Mouse (Mus musculus): ENCODE measurements around the gene Tmem131.
A peak's percentile ranks its signal among the peaks of the same experiment; 100 is the strongest.

The Tmem131 gene

DNA sequence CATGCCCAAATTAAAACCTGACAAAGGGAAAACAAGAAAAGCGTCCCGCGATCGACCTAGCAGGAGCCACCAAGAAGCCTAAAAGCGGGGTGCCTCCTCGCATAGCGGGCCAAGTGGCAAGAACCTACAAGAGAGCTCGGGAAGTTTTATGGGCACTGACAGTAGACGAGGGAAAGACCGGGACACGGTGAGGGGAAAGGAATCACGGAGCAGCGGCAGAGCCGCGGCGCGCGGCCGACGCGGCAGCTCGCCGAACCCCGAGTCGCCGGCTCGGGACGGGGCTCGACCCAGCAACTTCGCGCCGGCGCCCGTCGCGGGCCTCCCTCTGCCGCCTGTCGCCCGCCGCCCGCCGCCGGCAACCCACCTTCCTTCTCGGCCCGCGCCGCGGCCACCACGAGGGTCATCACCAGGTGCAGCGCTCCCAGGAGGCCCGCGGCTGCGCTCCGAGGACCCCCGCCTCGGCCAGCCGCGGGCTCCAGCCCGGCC lies 4.6 kb downstream of the Tmem131 start:
- DNase-seq (ENCODE audit: extremely low spot score, low spot score), result peak; percentile 64

GRCm38 (mm10) chr1:36938348-36938747 lies 5.1 kb downstream of the Tmem131 start:
- no peak for DNase-seq (ENCODE audit: extremely low spot score, low spot score)

GRCm38 (mm10) chr1:36937648-36938047 lies 5.8 kb downstream of the Tmem131 start:
- no peak for DNase-seq (ENCODE audit: extremely low spot score, low spot score)

GRCm38 (mm10) chr1:36937015-36937414 lies 6.5 kb downstream of the Tmem131 start:
- no peak for DNase-seq (ENCODE audit: extremely low spot score, low spot score)

GRCm38 (mm10) chr1:36936567-36936966 lies 6.9 kb downstream of the Tmem131 start:
- no peak for DNase-seq (ENCODE audit: extremely low spot score, low spot score)

DNA sequence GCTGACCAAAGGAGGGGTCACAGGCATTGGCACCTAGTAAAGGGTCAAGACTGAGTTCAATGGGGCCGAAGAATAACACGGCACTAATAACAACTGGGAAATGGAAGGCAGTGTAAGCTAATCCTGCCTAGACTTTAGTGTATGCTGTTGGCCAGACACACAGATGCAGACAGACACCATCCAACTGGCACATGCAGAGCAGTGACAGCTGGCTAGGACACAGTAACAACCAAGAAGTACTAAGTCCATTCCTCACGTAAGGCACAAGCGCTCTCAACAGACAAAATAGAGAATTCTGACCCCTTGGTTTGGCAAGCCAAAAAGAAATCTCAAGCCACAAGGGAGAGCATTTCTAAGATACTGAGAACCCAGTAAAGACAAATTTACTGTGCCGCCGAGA lies 8.7 kb downstream of the Tmem131 start:
- no peak for DNase-seq (ENCODE audit: extremely low spot score, low spot score)

GRCm38 (mm10) chr1:36933965-36934585 lies 9.4 kb downstream of the Tmem131 start:
- DNase-seq (ENCODE audit: extremely low spot score, low spot score), result no peak

- no peak for DNase-seq (ENCODE audit: extremely low spot score, low spot score)
Observed at GRCm38 (mm10) chr1:36932231-36932630, 11.2 kb downstream of the Tmem131 start.

- no peak for DNase-seq (ENCODE audit: extremely low spot score, low spot score)
Observed at GRCm38 (mm10) chr1:36930911-36931310, 12.6 kb downstream of the Tmem131 start.

GRCm38 (mm10) chr1:36929996-36930395 lies 13.5 kb downstream of the Tmem131 start:
- DNase-seq (ENCODE audit: extremely low spot score, low spot score), result no peak

DNA sequence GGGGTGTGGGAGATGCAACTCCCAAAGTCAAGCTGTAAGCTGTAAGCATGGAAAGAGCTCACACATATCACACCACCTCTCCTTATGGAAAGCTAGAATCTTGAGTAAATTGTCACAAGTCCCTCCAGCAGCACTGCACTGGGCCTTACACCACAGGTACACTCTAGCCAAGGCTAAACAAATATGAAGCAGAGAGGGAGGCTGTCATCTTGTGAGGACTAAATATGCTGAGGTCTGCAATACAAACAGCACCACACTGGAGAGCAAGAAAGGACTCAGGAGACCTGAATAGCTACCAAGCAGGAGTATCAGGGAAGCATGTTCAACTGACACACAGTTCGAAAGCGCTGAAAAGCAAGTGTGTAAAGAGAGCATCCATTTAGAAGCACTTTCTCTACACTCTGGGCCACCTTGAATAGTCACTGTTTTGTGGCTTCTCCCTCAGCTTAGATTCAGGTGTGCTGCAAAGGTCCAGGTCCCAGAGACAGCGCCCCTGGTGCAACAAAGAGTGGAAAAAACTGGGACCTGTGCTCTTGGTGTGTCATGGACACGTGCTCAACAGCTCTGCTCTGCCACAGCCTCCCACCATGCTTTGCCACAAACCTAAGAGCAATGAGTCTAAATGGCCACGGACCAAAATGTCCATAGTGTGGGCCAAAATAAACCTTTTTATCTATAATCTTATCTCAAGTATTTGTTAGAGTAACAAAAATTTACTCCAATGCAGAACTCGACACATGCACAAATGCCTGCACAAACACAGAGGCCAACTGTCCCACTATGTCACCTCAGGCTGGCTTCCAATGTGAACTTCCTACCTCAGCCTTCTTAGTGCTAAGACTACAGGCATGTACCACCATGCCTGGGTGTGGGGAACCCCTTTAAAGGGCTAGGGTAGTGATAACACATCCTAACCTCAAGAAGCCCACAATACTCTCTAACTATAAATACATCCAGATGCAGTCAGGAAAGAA lies 14.8 kb downstream of the Tmem131 start:
- DNase-seq (ENCODE audit: extremely low spot score, low spot score), result no peak

DNA sequence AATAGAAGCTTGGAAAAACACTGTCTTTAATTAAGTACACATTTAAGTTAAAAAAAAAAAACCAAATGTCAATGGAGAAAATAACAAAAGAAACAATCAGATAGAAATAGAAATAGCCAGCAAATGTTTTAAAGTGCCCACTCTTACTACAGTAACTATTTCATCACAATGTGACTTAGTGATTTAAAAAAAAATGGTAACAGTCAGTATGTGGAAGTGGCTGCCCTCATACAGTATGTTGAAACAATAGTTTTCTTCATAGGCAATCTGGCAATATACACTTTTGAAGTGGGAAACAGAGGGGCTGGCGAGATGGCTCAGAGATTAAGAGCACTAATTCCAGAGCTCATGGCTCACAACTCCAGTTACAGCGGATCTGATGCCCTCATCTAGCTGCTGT lies 15.9 kb downstream of the Tmem131 start:
- DNase-seq (ENCODE audit: extremely low spot score, low spot score), result no peak

DNA sequence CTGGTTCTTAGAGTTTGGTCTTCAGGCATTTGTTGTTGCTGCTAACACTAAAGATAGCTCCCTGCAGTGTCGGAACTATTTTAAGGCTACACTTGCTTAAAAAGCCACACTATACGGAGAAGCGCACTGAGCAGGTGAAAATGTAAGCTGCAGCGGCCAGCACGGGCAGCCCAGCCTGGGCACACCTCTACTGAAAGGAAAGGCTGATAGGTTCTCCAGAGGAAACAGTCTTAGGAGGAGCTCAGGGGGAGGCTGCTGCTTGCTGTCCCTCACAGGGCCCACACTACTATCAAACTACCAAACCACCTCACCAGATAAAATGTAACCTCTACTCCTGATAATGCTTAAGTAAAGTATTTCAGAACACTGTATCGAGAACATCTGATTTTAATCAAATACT lies 16.7 kb downstream of the Tmem131 start:
- DNase-seq (ENCODE audit: extremely low spot score, low spot score), result no peak

DNA sequence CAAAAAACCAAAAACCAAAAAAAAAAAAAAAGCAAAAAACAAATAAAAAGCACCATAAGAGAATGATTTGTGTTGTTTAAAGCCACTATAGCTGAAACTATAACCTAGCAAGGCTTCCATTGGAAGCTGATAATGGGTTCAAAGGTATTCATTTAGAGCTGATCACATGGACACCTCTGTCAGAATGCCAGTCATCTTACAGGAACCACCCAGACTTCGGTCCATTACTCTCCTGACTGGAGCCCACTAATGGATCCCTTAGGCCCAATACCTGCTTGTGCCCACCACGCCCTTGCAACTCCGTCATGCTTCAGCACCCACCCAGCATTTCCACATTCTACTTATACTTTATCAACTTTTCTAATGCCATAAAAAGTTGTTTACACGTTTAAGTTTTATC lies 17.2 kb downstream of the Tmem131 start:
- DNase-seq (ENCODE audit: extremely low spot score, low spot score), result no peak

- DNase-seq (ENCODE audit: extremely low spot score, low spot score), result no peak
Observed at GRCm38 (mm10) chr1:36925781-36926180, 17.7 kb downstream of the Tmem131 start.

DNA sequence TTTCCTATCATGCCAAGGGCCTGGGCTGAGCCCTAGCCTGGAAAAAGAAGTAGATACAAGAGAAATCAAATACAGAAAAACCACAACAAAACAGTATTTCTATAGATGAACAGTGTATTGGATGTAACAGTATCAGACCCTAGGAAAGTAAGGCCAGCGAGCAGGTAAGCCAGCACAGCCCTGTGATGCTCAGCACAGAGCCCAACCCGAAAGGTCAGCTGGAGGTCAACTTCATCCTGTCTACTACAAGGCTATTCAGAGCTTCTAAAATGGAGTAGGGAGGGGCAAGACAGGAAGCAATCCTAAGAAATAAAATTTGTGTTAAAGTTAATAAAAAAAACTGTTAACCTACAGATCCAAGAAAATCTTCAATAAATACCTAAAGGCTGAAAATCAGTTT lies 18.6 kb downstream of the Tmem131 start:
- DNase-seq (ENCODE audit: extremely low spot score, low spot score), result no peak

- no peak for DNase-seq (ENCODE audit: extremely low spot score, low spot score)
Observed at GRCm38 (mm10) chr1:36923911-36924310, 19.6 kb downstream of the Tmem131 start.

- no peak for DNase-seq (ENCODE audit: extremely low spot score, low spot score)
Observed at GRCm38 (mm10) chr1:36922623-36923421, 20.6 kb downstream of the Tmem131 start.

DNA sequence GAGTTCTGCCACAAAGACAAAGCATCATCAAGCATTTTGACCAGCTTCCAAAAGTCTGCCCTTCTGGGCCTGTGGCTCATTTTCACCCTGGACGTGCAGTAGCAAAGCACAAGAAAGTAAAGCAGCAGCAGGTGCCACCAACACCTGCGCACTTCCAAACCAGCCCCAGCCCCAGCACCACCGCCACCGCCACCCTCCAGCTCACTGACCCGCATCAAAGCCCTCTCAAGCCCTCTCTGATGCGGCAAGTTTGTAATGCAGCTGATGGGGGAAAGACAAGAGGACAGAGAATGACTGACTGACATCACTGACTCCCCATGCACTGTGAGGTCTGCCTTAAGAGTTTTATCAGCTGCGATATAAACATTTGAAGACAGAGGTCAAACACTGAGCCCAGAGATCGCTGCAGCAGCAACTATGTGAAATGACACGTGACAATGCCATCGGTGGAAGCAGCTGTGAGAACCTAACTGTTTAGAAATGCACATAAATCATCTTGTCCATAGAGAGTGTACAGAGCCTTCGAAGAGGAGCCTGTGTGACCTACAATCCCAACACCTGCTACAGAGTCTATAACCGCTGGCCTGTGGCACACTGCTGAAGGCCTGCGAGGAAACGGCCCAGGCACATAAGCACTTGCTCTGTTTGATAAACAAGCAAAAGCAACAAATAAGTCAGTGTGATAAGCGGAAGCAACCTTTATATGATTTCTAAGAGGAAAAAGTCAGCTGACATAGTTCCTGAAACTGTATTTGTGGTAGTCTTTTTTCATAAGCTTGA lies 21.7 kb downstream of the Tmem131 start:
- DNase-seq (ENCODE audit: extremely low spot score, low spot score), result no peak

DNA sequence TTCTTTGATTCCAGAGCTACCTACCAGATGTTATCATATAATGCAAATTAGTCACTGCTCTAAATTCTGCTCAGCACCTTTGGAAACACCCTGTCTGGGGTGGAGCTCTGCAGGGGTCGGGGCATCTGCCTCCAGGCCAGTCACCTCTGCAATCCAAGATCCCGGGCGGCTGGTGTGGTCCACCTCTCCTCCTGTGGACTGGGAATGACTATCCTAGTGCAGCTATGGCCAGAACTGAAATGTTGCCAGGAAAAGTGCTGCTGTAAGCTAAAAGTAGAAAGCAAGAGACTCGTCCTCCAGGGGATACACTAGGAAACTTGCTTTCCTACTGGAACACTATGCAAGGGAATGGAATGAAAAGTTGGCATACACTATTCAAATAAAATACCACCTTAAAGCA lies 22.7 kb downstream of the Tmem131 start:
- no peak for DNase-seq (ENCODE audit: extremely low spot score, low spot score)

DNA sequence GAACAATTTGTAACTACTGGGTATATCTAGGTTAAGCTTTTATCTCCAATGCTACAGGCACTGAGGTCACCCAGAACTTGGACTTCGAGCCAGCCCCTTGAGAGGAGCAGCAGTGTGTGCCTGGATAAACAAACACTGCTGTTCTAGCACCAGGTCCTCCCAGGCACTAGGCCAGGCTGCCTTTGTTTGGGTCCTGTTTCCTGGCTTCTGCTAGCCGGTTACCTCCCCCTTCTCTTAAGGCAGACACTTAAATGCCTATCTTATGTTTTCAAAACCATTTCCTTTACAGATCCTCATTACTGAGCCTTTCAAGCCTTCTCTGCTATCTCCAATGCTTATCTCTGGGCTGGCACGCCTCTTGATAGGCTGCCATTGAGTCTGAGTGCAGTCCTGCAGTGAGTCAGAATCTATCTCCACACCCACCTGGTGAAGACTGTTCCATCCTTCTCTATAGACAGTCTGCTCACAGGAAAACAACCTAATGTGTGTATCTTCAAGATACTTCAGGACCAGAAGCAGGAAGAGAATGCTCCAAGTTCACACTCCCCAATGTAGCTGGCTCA lies 23.2 kb downstream of the Tmem131 start:
- no peak for DNase-seq (ENCODE audit: extremely low spot score, low spot score)

All from neural tube, embryonic 10.5 days (tissue).